Mouse (Mus musculus) 416B (cell line): ENCODE results near the gene Tnfsf15.

Source experiments
- DNase-seq: peaks from one replicate; pipeline ENCODE4 v3.0.0; 2011; ENCODE audit warnings: low read depth

The Tnfsf15 gene

DNA sequence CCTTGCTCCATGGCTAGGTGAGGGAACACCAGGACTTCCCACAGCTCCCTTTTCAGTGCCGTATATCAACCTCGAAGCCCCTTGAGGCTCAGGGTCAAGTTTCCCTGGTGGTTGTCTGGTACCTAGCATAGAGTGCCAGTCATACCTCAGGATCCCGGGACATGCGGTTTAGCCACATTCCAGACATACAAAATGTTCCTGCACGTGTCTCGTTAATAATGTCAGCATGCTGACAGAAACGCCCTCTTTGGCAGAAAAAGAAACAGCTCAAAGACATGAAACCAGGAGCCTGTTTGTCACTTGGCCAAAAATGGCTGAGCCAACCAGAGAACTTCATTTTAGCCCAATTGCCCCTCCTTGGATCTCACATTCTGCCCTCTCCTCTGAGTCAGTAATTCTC is 2.8 kb downstream of the Tnfsf15 start:
- DNase-seq, result no peak

DNA sequence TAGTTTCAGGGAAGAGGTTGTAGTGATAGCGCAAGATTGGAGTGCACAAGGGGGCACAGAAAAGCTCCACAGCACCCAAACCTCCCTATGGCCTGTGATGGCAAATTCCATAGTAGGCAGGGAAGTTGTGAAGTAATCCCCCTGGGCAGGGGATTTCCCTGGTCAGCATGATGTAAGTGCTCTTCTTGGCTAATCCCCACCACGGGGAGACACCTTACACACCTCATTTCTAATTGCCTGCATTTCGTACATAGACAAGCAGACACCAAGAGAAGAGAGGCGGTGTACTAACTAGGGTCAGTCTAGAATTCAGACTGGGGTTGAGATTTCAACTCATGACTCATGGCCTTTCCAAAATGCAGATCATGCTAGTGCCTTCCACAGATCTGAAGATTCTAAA is 4.2 kb downstream of the Tnfsf15 start:
- no peak for DNase-seq

DNA sequence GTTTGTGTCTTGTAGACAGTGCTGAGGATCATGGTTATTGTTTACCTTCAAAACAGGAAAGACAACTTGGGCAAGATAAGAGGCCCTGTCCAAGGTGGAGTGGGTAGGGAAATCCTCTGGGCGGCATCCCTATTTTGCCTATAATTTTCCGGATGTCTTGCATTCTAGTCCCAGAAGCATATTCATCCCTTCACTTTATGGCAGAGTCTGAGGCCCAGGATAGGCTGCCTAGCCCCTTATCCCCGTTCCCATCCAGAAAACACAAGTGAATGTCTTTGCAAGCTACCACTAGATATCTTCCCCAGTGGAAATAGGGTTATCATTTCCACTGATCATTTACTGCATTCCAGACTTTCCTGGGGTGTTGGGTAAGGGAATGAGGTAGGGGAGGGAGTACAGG is 4.9 kb downstream of the Tnfsf15 start:
- DNase-seq, result no peak

DNA sequence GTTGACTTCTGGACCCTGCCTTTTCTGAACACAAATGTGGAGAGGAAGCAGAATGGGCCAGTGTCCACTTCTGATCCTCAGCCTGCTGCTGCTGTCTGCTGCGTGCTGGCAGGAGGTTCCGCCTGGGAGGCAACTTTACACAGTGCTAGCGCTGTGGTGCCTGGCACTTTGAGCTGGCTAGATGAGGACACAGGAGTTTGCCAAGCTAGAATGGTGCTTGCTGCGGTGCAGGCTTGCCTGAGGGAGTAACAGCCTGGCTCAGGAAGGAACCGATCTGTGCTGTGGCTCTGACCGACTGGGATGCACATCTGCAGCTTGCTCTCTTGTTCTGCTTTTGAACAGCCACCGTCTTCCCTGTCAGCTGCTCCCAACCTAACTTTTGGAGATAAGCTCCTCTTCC is 5.4 kb downstream of the Tnfsf15 start:
- no peak for DNase-seq

DNA sequence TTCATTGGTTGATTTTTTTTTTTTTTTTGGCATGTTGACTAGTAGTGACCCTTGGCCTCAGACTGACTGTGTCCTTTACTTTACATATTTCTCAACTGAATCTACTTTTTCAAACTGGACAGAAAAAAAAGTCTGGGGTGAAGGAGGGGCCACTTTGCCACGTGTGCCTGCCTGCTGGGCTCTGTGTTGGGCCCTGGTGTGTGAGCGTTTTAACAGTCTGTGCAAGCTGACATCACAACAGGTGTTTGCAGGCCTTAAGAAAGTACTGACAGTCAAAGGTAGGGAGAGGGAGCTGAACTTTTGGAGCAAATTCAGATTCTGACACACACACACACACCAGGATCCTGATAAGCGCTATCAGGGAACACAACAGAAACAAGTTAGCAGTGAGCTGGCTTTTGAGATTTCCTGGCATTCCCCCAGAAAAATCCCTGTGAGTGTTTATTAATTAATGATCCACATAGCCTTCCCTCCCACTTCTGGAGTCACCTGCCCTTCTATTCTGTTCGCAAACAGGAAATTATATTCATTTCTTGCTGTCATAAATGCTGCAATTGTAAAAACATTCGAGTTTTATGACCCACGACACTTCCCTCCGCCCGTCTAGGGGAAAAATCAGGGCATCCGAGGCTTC is 6.4 kb downstream of the Tnfsf15 start:
- no peak for DNase-seq

DNA sequence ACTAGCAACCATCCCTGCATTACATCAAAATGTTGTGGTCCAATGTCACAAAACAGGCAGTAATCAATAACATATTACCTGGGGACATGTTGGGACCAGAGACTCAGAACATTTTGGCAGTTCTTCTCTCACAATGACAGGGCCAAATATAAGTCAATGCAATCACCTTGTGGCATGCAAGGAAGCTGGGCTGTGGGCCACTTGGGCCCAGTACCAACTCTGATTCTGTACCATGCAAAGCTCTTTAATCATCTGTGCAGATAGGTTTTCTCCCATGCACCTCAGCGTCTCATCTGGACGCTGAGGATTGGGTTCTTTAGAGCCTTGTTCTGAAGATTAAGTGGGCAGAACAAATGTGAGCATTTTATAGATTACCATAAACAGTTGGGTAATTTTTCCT is 13.6 kb downstream of the Tnfsf15 start:
- no peak for DNase-seq

DNA sequence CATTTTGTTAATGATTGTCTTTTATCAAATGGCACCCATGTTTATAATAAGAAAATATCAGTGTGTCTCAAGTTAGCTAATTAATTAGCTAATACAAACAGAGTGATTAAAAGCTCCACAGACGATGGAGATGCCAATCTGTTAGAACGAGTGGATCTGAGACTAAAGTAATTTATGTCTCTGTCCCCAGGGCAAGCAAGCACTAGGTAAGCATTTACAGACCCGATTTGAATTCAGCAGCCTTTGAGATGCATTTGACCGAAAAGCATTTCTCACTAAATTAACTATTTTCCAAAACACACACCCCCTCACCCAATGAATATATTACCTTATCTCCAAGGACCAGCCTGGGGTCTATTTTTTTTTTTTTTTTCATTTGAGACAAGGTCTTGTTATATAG is 18.2 kb downstream of the Tnfsf15 start:
- no peak for DNase-seq

DNA sequence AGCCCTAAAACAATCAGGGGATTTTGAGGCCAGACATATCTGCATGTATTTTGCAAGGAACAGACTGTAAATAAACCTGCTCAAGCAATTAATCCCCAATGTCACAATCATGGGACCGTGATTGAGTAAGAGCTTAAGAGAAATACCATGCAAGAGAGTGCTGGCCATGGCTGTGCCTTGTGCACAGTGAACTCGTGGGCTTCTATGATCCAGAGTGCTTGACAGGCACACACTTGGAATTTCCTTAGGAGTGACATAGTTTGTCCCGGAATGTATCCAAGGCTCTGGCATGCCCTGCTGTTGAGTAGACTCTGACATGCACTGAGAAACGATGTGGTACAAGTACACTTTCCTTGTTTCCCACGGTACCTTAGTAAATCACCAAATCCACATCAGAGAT is 18.9 kb downstream of the Tnfsf15 start:
- DNase-seq, result no peak

DNA sequence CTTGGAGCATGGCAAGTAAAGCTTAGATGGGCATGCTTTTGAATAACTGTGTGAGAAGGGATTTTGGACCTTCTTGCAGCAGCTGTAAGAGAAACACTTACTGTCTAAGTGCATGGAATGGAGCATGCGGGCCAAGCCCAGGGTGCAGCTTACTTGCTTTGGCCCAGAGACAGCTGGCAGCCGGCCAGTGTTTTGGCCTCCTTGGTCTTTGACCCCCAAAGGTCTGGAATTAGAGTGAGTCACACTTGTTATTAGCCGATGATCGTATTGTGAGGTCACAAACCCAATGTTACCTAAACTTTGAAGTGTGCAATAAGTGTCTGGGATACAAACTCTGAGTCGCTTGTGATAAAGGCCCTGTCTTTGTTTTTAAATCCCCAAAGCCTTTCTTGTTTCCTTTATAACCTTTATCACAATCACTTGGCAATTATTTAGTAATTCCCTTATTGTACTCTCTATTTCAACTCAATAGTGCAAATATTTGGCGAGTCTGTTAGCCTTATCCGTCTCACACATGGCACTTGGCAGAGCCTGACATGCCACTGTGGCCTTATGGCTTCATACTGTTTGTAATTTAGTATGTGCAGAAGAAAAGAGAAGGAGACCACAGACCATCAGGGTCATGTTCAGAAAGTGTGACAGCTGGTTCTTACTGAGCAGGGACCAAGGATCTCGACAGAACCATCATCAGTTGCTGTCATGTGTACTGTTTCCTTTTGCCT is 26.8 kb downstream of the Tnfsf15 start:
- DNase-seq, result no peak

DNA sequence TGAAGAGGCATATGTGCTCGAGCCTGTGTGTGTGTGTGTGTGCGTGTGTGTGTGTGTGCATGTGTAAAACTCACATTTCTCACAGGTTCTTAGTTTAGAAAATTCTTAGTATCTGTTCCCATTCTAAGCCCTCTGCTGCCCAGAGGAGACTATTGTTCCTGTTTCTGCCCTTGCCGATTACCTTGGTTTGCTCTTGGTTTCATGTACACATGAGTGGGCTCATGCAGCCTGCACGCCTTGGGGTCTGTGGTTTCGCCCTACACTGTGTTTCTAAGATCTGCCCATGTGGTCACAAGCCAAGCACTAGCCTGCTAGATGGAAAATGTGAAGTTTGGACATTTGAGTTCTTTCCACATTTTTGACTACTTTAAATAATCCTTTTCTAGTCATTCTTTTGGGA is 33.0 kb downstream of the Tnfsf15 start:
- no peak for DNase-seq

DNA sequence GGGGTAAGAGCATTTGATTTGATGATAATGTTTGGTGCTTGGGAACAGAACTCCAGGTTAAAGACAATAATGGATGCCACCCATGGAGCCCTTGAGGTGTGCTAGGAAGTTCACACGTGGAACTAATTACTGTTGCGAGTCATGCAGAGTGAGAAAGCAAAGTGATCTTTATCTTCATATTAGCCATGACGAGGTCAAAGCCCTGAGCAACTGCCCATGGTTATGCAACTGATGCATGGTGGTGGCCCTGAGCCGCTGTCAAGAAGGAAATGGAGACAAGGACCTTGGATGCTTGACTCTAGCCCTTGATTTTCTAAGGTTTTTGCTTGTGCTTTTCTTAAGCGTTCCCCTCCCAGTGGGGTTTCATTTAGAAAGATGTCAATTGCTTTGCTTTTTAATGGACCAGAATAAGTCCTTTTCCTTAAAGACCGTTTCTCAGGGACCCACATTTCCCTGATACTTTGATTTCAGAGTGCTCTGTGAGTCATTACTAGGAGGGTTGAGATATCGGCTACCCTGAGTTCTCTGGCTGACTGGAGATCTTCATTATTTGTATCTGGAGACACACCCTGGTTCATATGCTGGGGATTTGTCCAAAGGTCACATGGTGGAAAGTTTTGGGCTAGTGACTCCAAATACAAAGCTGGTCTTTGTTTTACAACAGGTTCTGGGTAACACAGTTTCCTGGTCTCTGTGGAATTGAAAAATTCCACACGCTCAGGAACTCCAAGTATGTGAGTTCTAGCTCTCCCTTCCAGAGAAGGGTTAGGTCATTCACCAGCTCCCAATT is 34.3 kb downstream of the Tnfsf15 start:
- peak; percentile 5 for DNase-seq

DNA sequence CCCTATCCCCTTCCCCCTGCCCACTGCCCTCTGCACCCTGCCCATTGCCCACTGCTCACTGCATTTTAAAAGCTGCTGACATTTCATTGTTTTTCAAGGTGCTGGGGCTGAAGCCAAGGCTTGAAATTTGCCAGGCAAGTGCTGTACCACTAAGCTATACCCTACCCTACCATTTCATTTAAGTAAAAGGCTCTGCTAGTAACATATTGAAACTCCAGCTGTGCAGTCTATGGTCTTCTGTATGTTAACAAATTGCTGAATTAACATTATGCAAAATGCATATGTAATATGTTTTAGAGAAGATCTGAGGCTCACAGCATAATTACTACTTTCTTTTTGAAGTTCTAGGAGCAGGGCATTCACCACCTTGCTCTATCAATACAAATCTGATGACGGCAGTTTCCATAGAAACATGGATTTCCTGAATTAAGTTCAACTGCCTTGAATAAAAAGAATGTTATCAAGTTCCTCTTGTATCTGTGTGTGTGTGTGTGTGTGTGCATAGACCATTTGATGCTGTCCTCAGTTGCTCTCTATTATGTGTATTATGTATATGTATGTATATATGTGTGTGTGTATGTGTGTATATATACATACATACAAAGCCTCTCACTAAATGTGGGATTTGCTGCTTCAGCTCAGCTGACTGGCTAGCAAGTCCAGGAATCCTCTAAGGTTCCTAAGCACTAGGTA is 38.5 kb downstream of the Tnfsf15 start:
- no peak for DNase-seq

DNA sequence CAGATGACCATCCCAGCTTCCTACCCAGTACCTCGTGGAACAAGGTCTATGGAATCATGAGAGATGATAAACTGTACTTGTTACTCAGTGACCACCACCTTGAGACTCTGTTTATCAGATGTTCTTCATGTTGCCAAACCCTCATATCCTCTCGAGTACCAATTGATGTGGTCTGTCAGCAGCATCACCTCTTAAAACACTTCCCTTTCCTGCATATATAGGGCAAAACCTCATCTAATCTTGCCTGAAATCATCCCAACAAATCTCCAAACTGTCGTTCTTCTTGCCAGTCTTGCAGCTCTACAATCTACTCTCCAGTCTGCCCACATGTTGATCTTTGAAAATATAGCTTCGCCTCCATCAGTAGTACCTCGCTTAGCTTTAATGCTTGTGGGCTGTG is 40.7 kb downstream of the Tnfsf15 start:
- DNase-seq, result no peak

DNA sequence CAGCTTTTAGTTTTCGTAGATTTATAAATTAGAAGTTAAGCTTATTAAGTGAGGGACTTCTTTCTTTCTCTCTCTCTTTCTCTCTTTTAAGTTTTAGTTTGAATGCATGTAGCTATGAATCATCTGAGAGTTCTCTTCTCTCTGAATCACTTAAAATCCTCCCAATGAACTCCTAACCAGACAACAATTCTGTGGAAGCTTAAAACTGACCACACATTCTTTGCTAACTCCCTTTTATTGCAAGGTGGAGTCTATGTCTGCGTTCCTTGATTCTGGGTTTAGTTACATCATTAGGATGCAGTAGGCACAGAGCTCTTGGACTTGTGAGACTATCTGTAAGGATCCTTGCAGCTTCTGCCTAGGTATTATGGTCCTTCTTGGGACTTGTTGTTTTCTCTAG is 41.2 kb downstream of the Tnfsf15 start:
- no peak for DNase-seq

DNA sequence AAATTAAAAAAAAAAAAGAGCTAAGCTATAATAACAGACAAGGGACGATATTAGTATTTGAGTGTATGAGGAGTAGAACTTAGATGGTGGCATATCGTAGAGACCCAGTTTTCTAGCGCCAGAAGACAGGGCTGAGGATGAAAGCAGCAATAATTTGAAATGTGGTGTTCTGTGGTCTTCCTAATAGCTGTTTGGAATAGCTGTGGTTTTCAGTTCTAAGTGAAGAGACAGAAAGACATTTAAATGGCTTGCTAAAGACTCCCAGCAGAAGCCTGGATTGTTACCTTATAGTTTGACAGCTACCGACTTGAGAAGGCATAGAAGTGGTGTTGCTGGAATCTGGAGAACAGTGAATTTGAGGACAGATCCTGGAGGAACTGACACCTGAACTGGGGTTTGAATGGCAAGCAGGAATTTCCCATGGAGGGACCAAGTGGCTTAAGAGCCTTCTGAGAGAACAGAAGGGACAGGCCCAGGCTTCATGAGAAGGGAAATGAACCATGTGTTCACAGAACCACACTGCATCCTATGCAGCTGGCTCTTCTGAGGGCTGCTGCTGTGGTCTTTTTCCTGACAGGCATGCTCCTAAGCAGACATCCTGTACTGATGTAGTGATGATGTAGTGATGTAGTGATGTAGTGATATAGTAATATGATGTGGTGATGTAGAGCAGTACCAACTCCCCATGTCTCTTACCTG is 42.8 kb downstream of the Tnfsf15 start:
- no peak for DNase-seq

DNA sequence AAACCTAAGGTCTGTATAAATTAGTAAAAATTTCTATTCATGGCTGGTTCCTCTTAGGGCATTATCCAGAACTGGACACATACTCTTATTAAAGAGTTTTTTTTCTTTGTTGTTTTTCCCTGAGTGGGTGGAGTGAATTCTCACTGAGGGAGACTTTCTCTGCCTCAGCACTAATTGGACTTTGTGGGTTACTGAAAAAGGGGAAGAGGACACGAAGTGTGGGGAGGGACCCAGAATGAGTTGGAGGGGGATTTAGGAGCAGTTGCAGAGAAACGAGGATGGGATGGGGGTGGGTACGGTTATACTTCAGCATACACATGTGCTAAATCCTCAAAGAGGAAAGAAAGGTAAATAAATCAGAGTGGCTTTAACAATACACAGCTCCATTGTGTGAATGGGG is 45.2 kb downstream of the Tnfsf15 start:
- no peak for DNase-seq

DNA sequence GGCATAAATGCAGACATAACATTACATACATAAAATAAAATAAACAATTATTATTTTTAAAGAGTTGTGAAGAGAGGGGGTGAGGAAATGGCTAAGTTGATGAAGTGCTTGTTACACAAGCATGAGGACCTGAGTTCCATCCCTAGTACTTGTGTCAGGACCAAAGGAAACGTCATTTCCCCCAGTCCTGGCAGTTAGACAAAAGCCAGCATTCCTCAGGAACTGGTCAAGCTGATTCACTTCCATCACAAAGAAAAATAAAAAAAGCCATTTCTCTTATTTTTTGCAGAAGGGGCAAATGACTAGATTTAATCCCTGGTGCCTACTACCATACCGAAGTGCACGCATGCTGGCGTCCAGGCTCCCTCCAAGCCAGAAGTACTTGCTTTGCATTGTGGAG is 48.0 kb downstream of the Tnfsf15 start:
- no peak for DNase-seq

DNA sequence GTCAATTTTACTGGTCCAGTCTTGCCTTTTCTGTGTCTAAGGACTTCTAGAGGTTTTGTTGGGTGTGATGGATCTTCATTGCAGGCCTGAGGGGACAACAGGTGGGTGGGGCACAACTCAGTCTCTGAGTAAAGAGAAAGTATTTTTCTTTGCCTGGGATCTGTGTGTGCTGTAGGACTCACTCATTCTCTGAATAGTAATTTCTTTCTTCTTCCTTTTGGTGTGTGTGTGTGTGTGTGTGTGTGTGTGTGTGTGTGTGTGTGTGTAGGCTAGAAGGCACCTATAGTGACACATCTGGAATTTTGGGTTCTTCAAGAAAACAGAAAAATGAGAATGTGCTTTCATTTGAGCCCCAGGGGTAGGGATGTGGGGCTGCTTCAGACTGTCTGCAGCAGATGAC is 52.6 kb downstream of the Tnfsf15 start:
- DNase-seq, result no peak

DNA sequence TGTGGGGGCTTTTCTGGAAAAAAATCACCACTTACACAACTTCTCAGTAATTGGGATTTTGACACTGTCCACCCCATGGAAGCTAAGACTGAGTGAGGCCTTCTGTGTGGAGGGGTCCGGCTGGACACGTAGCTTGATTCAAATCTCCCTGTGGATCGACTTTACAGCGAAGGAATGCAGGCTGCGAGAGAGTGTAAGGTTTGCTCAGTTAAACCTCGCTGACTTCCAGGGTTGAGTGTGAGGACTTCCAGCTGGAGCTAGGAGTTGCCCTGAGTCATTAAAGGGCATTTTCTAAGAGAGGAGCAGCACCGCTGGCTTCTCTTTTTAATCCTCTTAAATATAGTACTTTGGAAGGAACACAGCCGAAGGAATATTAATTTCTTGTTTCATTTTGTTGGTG is 57.5 kb downstream of the Tnfsf15 start:
- DNase-seq, result no peak

DNA sequence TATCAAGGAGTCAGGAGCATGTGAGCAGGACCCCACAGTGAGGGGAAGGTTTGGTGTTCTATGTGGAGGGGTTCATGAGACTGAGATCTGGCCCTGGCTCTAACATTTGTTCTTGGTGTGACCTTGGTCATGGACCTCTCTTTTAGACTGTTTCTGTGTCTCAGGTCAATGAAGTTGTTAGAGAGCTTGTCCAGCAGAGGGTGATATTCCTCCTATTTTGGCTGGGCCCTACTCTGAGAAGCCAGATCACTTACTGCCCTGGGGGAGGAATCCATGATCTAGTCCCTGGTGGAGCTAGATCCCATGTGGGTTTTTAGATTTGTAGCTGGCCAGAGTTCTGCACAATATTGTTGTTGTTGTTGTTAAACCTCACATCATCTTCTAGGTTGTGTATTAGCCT is 58.8 kb downstream of the Tnfsf15 start:
- DNase-seq, result peak; percentile 41

DNA sequence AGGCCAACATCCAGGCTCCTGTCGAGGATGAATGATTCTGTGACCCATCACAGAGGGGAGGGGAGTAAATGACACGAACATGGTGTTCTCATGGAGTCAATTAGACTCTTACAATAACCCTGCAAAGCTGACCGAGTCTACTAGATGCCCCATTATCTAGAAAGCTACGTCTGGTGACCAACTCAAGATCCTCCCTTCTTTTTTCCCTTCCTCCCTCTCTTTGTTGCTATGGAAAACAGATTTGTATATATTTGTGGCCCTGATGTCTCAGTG is 59.7 kb downstream of the Tnfsf15 start:
- no peak for DNase-seq
